Mouse (Mus musculus) effector memory CD4-positive, alpha-beta T cell, adult 7 months (primary cell): ENCODE measurements around the gene Mrps16. TPM values are rescaled to one million over a fixed set of nuclear protein-coding genes. Genes with fewer than 3 reads are reported as not detected.

Experiments
- polyA plus RNA-seq: library from polyadenylated mRNA; unstranded; fragments of 100-300 nt; shearing (Covaris generic); gene quantifications from one replicate; pipeline ENCODE4 v1.2.1, GENCODE M21; 2017

Mrps16 gene
- polyA plus RNA-seq = 35.1 TPM

DNA sequence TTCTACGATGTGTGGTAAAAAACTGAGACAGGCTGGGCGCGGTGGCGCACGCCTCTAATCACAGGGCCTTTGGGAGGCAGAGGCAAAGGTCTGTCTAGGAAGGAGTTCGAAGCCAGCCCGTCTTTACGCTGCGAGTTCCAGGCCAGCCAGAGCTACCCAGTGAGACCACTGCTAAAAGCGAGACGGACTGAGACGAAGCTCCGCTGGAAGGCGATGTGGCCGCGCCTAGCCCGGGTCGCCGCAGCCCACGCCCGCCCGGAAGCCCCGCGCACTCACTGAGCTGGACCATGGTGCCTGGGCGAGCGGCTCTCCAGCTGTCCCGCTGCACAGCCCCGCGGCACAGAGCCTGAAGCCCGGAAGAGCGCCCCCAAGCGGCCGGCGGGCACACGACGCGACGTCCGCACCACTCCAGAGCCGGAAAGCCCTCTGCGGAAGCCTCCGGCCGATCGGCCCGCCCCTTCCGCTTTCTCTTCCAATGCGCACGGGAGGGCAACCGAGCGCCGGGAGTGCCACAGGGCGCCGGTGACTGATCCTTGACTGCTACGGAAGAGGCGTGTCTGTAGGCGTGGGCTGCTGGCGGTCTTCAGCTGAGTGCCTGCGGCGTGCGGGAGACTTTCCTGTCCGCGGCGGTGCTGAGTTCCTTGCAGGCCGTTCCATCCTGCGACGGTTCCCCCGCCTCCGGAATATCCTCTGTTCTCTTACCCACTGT, at the start of gene Mrps16:
Gene Mrps16, minus strand, starts transcription at position 430 of the 709 bp plus-strand sequence.

DNA sequence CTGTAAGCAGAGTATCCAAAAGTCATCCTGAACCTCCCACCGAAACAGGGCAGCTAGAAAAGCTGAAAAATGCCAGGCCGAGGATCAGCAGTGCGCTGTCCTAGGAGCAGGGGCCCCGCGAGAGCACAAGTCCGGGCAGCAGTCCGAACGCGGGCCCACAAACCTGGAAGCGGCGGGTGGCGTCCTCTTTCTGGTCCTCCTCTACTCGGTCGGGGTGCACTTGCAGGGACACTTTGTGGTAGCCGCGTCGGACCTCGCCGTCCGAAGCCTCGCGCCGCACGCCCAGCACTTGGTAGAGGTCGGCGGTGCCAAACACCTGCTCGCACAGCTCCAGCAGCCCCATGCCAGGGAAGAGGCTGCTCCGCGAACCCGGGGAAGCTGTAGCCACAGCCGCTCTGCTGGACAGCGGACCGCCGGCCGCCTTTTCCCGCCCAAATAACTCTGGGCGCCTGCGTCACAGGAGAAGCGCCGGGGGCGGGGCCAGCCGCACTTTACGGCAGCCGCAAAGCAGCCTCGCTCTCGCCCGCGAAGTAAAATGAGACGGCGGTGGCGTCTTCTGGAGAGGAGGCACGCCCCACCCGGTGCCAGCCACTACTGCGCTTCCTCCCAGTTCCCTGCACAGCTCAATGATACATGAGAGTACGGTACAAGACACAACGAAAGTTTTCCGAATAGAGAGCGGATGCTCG, 4.8 kb downstream of the Mrps16 start, which contains the start of gene Dnajc9:
Gene Dnajc9, minus strand, starts transcription at position 470 of the 689 bp plus-strand sequence.

DNA sequence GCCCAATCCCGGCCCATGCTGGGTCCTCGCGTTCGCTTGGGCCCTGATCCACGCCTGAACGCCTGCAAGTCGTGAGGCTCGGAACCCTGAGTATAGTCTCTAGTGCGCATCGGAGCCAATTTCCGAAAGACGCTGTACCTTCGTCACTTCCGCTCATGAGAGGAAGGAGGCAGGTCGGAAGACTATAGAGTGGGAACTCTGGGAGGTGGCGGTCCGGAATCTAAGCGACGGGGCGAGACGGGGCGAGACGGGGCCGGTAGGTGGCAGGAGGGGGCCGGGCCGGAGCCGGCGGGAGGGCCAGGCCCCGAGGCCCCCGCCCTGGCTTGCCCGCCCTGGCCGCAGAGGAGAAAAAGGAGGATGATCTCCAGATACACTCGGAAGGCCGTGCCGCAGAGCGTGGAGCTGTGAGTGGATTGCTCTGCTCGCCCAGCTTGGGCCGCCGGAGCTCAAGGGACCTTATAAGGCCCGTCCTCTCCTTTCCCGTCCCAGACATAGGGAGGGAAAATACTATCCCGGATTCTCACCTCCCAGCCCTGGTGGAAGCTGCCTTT, 45.4 kb downstream of the Mrps16 start, which contains the start of the genes Ecd and Fam149b:
Gene Ecd, minus strand, starts transcription at position 131 of the 551 bp plus-strand sequence.
Gene Fam149b, plus strand, starts transcription at position 172 of the 551 bp plus-strand sequence.

Other genes starting within 250 kb of the Mrps16 start
- 19.0 TPM for gene Kcnk5, start 211.8 kb downstream of the Mrps16 start, polyA plus RNA-seq
- 0.56 TPM for gene Kcnk16, start 124.4 kb downstream of the Mrps16 start, polyA plus RNA-seq
- 11.5 TPM for gene Nudt13, start 98.9 kb downstream of the Mrps16 start, polyA plus RNA-seq
- gene Ecd, start 45.5 kb downstream of the Mrps16 start, polyA plus RNA-seq = 27.7 TPM
- 39.2 TPM for gene Fam149b, start 45.5 kb downstream of the Mrps16 start, polyA plus RNA-seq
- 107 TPM for gene Dnajc9, start 4.7 kb downstream of the Mrps16 start, polyA plus RNA-seq
- 0.35 TPM for gene Cfap70, start 58.6 kb upstream of the Mrps16 start, polyA plus RNA-seq
- 69.9 TPM for gene Anxa7, start 86.5 kb upstream of the Mrps16 start, polyA plus RNA-seq
- gene Mss51, start 103.3 kb upstream of the Mrps16 start, polyA plus RNA-seq = 1.9 TPM
- gene Ppp3cb, start 152.9 kb upstream of the Mrps16 start, polyA plus RNA-seq = 21.1 TPM
- gene Usp54, start 247.4 kb upstream of the Mrps16 start, polyA plus RNA-seq = 2.1 TPM